Mouse (Mus musculus) hindbrain, embryonic 14.5 days (tissue): ENCODE data around the gene Arhgap44. TPM values are rescaled to one million over a fixed set of nuclear protein-coding genes. Genes with fewer than 3 reads are reported as not detected.

Source experiments
- ATAC-seq: fragments of 200-750 bp; cut with Nextera tagmentation; 2 replicates; pipeline ENCODE4 v1.8.0; 2017; ENCODE audit warnings: moderate number of reproducible peaks, mild to moderate bottlenecking, moderate TSS enrichment, moderate library complexity; ENCODE audit not compliant: low FRiP score
- DNase-seq: peaks from one replicate; pipeline ENCODE4 v3.0.0-alpha.2; 2015; ENCODE audit warnings: low spot score
- H3K27ac ChIP-seq: fragments of 300-500 bp; sonication (generic); 2 replicates; pipeline ENCODE4 v1.5.1; 2014; ENCODE audit warnings: mild to moderate bottlenecking, moderate library complexity
- H3K27me3 ChIP-seq: fragments of 300-500 bp; sonication (generic); 2 replicates; pipeline ENCODE4 v1.6.1; 2014; ENCODE audit warnings: mild to moderate bottlenecking, low read length, mixed read lengths; ENCODE audit not compliant: control insufficient read depth, insufficient read depth
- H3K36me3 ChIP-seq: fragments of 300-500 bp; sonication (generic); replicated peaks from 2 replicates; pipeline ENCODE4 v1.6.1; 2014; ENCODE audit not compliant: control insufficient read depth, insufficient read depth
- H3K4me1 ChIP-seq: fragments of 300-500 bp; sonication (generic); replicated peaks from 2 replicates; pipeline ENCODE4 v1.6.1; 2014; ENCODE audit warnings: antibody characterized with exemption, low read length, mixed read lengths; ENCODE audit not compliant: control insufficient read depth, insufficient read depth
- H3K4me2 ChIP-seq: fragments of 300-500 bp; sonication (generic); replicated peaks from 2 replicates; pipeline ENCODE4 v1.6.1; 2014; ENCODE audit warnings: mild to moderate bottlenecking, moderate library complexity
- H3K4me3 ChIP-seq: fragments of 300-500 bp; sonication (generic); replicated peaks from 2 replicates; pipeline ENCODE4 v1.5.1; 2014; ENCODE audit warnings: mild to moderate bottlenecking, low read length
- H3K9ac ChIP-seq: fragments of 300-500 bp; sonication (generic); 2 replicates; pipeline ENCODE4 v1.6.1; 2014
- H3K9me3 ChIP-seq: fragments of 300-500 bp; sonication (generic); 2 replicates; pipeline ENCODE4 v1.6.1; 2016; ENCODE audit warnings: low read length; ENCODE audit not compliant: control insufficient read depth
- WGBS: fragments of 180-500 bp; shearing (Covaris S2); extraction: QIAGEN DNeasy Blood & Tissue Kit; methylation state at CpG from one replicate; pipeline ENCODE4 v1.1.7; 2014; 5-methylcytosine and 5-hydroxymethylcytosine counted together
- microRNA-seq: library from miRNA; unstranded; fragments of <30 nt; microRNA quantifications from one replicate; pipeline ENCODE4, GENCODE M21; 2016
- polyA plus RNA-seq: library from polyadenylated mRNA; unstranded; fragments of >200 nt; fragmentation: Nextera tagmentation; extraction: Ambion mirVana; gene quantifications from 2 replicates; pipeline ENCODE4 v1.2.1, GENCODE M21; 2014

The Arhgap44 gene
- polyA plus RNA-seq, 1 experiment from 2014 or later = 17.7 TPM

DNA sequence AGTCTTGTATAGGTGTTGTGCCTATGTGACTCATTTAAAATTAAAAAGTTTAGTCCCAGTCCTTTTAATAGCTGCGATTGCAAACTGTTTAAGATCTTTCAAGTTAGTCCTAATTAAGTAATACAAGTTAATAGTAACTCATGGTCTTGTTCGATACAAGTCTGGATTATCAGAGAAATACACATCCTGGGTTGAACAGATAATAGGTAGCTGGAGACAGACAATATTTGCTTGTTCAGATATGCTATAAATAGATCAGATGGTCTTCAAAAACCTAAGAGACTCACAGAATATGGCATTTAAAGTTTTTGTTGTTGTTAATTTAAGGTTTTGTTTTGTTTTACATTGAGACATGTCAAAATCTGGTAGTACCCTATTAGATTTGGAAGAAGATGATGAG lies 190.3 kb downstream of the Arhgap44 start:
- Histone ChIP-seq H3K27me3 (peaks cover 6% of the 10 kb centered on the region; the same call in 1 of the 2 replicates), H3K4me2 (no peak overlapping the region), H3K36me3 (no peaks in the 10 kb centered on the region), H3K4me1 (peaks cover 5% of the 10 kb centered on the region; the same call in 1 of the 2 replicates), H3K9ac (no peak overlapping the region), H3K9me3 (no peaks in the 10 kb centered on the region), H3K27ac (no peak overlapping the region), H3K4me3 (no peak overlapping the region)
- DNase-seq = no peak
- WGBS = 81% methylated on average over 2 of the region's 2 CpGs
- ATAC-seq = no peak

DNA sequence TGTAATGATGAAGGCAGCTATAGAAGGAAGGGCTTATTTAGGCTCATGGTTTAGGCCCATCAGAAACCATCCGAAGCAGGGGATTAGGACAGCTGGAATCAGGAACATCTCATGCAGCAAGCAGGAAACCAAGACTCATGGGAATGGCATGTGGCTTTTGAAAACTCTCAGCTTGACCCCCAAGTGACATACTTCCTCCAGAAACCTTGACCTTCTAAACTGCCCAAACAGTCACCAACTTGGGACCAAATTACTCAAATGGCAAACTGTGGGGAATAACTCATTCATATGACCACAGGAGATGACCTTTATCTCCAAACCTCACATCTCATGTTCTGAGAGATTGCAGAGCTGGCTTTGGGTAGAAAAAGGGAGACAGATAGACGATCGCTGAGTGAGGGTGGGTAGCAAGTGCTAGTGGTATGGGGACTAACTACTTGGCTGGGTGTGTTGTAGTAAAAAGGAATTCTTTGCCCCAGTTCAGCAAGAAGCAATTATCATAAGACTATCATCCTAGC lies 191.2 kb downstream of the Arhgap44 start:
- Histone ChIP-seq H3K4me3 (no peak overlapping the region), H3K27ac (no peak overlapping the region), H3K36me3 (no peaks in the 10 kb centered on the region), H3K9me3 (no peaks in the 10 kb centered on the region), H3K4me1 (peaks cover 5% of the 10 kb centered on the region; the same call in 1 of the 2 replicates), H3K27me3 (peaks cover 6% of the 10 kb centered on the region; the same call in 1 of the 2 replicates), H3K9ac (no peak overlapping the region), H3K4me2 (no peak overlapping the region)
- DNase-seq (no peak), ATAC-seq (no peak)
- 81% methylated on average over 3 of the region's 3 CpGs for WGBS

DNA sequence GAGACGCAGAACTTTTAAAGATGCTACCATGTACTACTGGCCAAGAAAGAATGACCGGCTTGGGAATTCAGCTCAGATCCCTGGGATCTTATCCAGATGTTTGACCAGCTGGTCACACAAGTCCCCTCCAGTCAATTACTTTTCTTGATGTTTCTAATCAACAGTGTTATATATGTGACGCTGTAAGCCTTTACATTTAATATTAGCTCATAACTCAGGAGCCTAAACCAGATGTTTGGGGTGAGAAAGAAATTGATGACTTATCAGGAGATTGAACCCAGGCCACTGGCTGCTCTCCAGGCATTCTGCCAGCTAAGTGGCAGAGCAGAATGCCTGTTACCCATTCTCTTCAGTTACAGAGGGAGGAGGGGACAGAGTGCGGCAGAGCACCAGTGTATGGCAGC lies 193.8 kb downstream of the Arhgap44 start:
- H3K9ac ChIP-seq = no peak overlapping the region
- H3K36me3 ChIP-seq = no peaks in the 10 kb centered on the region
- H3K4me1 ChIP-seq = peaks cover 5% of the 10 kb centered on the region; the same call in 1 of the 2 replicates
- no peak for DNase-seq
- WGBS = 56% methylated on average over 4 of the region's 4 CpGs
- H3K4me3 ChIP-seq = no peak overlapping the region
- H3K27me3 ChIP-seq = peaks cover 6% of the 10 kb centered on the region; the same call in 1 of the 2 replicates
- no peak for ATAC-seq
- no peak overlapping the region for H3K4me2 ChIP-seq
- H3K27ac ChIP-seq = no peak overlapping the region
- H3K9me3 ChIP-seq = no peaks in the 10 kb centered on the region

DNA sequence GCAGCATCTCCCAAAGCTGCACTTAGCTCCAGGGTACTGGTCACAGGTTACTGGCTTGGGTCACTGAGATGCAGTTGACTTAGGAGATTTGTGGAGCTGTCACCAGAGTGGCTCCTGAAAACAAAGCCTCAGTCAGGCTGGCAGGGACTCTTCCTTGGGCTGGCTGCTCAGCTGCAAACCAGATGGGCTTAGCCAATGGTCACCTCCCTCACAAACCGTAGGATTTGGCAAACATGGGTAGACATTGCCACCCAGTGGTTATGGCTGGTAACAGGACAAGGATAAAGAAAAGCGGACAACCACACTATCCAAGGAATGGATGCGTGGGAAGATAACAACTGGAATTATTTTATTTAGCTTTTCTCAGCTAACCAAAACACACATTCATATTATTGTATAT lies 194.3 kb downstream of the Arhgap44 start:
- peaks cover 5% of the 10 kb centered on the region; the same call in 1 of the 2 replicates for H3K4me1 ChIP-seq
- H3K36me3 ChIP-seq = no peaks in the 10 kb centered on the region
- DNase-seq (peak; percentile 92), ATAC-seq (peak; percentile 87)
- no peaks in the 10 kb centered on the region for H3K9me3 ChIP-seq
- no peak overlapping the region for H3K4me3 ChIP-seq
- 16% methylated on average over 3 of the region's 3 CpGs for WGBS
- peaks cover 6% of the 10 kb centered on the region; the same call in 1 of the 2 replicates for H3K27me3 ChIP-seq
- H3K27ac ChIP-seq = no peak overlapping the region
- H3K4me2 ChIP-seq = no peak overlapping the region
- H3K9ac ChIP-seq = no peak overlapping the region

DNA sequence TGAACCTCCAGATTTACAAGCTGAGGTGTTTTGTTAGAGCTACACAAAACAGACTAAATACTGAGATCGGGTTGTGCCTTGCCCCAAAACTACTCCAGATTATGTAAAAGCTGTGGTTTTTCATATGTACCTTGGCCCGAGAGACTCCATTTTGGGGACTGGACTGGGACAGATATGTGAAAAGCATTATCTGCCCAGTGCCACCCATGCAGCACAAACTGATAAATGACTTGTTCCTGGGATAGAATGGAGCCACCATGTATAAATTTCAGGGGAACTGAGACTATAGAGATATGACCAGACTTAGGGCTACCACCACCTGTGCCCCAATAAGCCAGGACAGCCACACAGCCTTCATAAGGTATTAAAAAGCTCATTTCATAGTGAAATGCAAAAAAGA lies 200.1 kb downstream of the Arhgap44 start:
- no peak overlapping the region for H3K4me2 ChIP-seq
- no peak overlapping the region for H3K27ac ChIP-seq
- no peak for ATAC-seq
- H3K4me1 ChIP-seq = 0 out of 2 replicates have a peak, but pooled peaks cover 2% of the 10 kb centered on the region
- H3K4me3 ChIP-seq = no peak overlapping the region
- H3K9ac ChIP-seq = no peak overlapping the region
- 90% methylated on average over 2 of the region's 2 CpGs for WGBS
- H3K36me3 ChIP-seq = no peaks in the 10 kb centered on the region
- no peak for DNase-seq
- H3K27me3 ChIP-seq = no peaks in the 10 kb centered on the region
- H3K9me3 ChIP-seq = no peaks in the 10 kb centered on the region

DNA sequence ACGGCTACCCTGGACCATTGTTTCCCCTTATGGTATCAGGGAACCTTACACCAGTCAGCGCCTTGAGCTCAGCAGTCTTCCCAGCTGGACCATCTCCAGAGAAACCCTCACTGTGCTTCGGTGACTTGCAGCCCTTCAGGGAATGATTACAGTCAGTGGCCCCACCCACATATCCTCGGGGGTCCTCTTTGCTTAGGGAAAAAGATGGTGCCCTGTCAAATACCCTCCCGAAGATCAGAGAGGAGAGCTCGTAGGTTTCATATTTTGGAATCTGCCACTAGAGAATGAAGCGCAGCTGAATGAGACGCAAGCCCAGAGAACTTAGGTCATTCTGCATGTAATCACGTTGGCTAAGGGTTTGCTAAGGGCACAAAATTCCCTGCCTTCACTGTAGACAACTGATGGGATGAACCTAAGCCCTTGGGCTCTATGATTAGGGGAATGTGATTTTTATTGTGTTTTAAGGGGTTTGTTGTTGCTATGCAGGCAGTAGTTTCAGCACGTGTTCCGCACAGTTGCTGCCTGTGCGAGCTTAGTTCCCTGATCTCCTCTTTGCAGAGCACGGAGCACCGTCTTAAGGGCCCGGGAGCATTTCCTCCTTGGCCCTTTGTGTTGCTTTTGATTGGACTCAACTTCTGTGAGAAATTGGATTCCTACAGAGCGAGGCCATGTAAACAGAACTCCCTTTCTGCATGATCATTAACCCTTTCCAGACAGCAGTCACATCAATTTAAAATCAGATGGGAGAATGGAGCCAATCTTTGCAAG lies 205.6 kb downstream of the Arhgap44 start:
- no peak overlapping the region for H3K27ac ChIP-seq
- H3K4me3 ChIP-seq = no peak overlapping the region
- WGBS = 14% methylated on average over 16 of the region's 16 CpGs
- H3K9ac ChIP-seq = peak overlapping the region; percentile 31; the same call in 1 of the 2 replicates
- no peaks in the 10 kb centered on the region for H3K27me3 ChIP-seq
- no peaks in the 10 kb centered on the region for H3K9me3 ChIP-seq
- H3K4me2 ChIP-seq = peak overlapping the region; percentile 46
- DNase-seq (peak; percentile 40), ATAC-seq (no peak)
- H3K36me3 ChIP-seq = no peaks in the 10 kb centered on the region
- peaks cover 12% of the 10 kb centered on the region for H3K4me1 ChIP-seq

Small RNA genes lying within 50 kb of the gene (microRNA-seq; reads per million reads assigned to microRNA genes)
- not detected for gene Gm25991

Other genes with a start within 250 kb of the Arhgap44 start
- 32.4 and 34.8 TPM in 2 replicates for gene Elac2, start 183.9 kb downstream of the Arhgap44 start, polyA plus RNA-seq
- gene 1700086D15Rik, start 3.1 kb downstream of the Arhgap44 start, polyA plus RNA-seq = 0.36 TPM in 1 of 2 replicates, not detected in the other
- 0.34 and 0.44 TPM in 2 replicates for gene Myocd, start 107.0 kb upstream of the Arhgap44 start, polyA plus RNA-seq